Mouse (Mus musculus) urinary bladder, adult 18-20 months (tissue): ENCODE results near the gene Vsig8.

Experiments
- DNase-seq, 2 experiments: peaks; one replicate each; pipeline ENCODE4 v3.0.0; 2022; ENCODE audit warnings: low spot score in 2 of 2, mixed read lengths in 2 of 2

Vsig8 gene

GRCm38 (mm10) chr1:172555638-172556037 is at the start of gene Vsig8:
Gene Vsig8, plus strand, starts transcription at chr1:172555938.
- no peak for DNase-seq

GRCm38 (mm10) chr1:172507001-172507400 is 48.7 kb upstream of the Vsig8 start:
- DNase-seq = no peak

- DNase-seq = no peak
Observed at GRCm38 (mm10) chr1:172507701-172508100, 48.0 kb upstream of the Vsig8 start.

- no peak for DNase-seq
Observed at GRCm38 (mm10) chr1:172508172-172508571, 47.6 kb upstream of the Vsig8 start.

- DNase-seq = no peak
Observed at GRCm38 (mm10) chr1:172509235-172509634, 46.5 kb upstream of the Vsig8 start.

GRCm38 (mm10) chr1:172509983-172510382 is 45.8 kb upstream of the Vsig8 start:
- no peak for DNase-seq

DNA sequence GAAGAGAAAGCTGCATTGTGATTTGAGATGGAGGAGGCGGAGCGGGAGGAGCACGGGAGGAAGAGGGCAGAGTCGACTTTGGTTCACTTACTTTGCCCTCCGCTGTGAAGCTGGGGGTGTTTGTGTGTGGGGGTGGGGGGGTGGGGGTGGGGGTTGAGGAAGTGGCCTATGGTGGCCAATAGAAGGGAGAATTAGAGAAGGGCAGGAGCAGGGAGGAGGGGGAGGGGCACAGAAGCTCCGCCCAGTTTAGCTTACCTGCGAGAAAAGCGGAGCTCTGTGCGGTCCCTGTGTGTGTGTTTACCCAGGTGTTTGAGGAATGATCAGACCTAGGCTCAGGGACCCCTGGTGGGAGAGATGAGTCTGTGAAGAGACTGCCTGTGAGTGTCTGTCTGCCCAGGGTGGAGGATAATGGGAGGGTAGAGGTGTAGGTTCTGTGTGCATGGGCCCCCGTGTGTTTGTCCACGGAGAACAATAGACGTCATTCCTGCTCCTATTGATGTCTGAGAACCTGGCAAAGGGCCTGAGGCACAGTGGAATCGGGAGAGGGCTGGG is 45.2 kb upstream of the Vsig8 start:
- DNase-seq = no peak

- DNase-seq = no peak
Observed at GRCm38 (mm10) chr1:172512962-172513361, 42.8 kb upstream of the Vsig8 start.

DNA sequence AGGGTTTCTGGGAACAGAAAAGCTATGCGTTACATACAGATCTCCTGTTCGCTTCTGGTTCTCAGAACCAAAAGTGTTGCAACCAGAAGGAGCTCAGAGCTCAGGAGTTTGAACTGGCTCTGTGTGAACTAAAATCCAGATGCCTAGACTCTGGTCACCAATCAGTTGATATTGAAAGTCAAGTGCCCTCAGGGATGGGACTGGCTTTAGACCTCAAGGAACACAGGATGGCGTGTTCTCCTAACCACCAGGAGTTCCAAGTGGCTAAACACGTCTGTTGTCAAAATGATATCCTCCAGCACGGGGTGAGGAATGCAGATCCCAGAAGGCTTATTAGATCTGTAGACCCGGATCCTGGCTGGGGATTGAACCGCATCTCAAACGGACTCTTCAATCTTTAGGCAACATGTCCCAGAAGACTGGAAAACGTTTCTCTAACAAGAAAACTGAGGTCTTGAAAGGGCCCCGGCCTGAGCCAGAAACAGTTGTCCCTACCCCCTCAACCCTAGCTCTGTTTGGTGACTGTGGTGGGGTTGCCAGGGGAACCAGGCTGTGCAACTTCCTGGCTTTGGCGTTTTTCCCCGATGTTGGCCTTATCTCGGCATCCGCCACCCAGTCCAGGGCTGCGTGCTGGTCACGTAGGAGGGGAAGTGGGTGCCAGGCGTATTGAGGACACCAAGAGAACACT is 42.1 kb upstream of the Vsig8 start:
- DNase-seq = peak in 1 of 2 experiments; percentile 47

DNA sequence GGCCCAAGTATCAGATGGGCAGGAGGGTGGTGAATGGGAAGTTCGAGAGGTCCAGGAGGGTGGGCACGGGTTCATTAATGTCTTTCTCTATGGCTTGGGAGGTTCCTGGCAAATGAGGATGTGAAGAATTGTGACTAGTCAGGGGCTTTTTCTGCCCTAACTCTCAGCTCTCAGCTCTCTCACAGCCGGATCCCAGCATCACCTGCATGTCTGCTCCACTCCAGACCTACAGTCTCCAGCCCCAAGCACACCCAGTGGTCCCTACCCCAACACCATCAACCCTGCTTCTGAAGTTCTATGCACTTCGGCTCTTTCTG is 41.6 kb upstream of the Vsig8 start:
- no peak for DNase-seq

- no peak for DNase-seq
Observed at GRCm38 (mm10) chr1:172514551-172515268, 41.0 kb upstream of the Vsig8 start.

DNA sequence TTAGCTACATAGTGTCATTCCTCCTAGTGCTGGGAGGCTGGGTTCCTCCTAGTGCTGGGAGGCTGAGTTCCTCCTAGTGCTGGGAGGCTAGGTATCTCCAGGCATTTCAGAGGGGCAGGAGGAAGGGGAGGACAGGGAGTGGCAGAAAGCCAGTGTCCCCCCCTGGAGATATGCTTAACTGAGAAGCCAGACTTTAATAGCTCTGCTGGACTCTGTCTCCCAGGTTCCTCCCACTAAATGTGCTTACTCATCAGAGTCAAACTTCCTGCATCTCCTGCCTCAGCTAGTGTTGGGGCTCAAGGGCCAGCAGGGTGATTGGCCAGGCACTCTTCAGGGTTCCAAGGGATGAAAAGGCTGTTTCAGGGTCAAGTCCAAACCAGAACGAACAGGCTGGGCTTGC is 40.3 kb upstream of the Vsig8 start:
- no peak for DNase-seq

- DNase-seq = no peak
Observed at GRCm38 (mm10) chr1:172518013-172518412, 37.7 kb upstream of the Vsig8 start.

- no peak for DNase-seq
Observed at GRCm38 (mm10) chr1:172519644-172520043, 36.1 kb upstream of the Vsig8 start.

- peak; percentile 63 to 74 for DNase-seq
Observed at GRCm38 (mm10) chr1:172520576-172521440, 34.9 kb upstream of the Vsig8 start, which contains the start of gene Cfap45. Gene Cfap45, plus strand, starts transcription at chr1:172520801.

- no peak for DNase-seq
Observed at GRCm38 (mm10) chr1:172522524-172522923, 33.2 kb upstream of the Vsig8 start.

DNA sequence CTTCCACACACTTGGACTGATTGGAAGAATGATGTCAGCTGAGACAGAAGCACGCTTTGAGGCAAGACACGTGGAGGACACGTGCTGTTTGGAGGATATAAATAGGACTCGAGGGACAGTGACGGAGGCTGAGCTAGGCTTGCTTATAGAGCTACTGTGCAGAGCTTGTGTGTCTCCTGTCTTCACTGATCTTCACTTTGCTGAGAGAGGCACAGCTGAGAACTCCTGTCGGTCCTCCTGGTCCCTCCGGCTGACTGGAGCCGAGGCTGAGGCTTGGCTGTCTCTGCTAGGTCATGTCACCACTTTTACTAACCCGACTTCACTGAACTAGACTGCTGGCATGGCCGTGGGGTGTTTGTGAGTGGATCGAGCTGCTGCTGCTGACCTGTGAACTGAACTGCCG is 32.0 kb upstream of the Vsig8 start:
- no peak for DNase-seq

DNA sequence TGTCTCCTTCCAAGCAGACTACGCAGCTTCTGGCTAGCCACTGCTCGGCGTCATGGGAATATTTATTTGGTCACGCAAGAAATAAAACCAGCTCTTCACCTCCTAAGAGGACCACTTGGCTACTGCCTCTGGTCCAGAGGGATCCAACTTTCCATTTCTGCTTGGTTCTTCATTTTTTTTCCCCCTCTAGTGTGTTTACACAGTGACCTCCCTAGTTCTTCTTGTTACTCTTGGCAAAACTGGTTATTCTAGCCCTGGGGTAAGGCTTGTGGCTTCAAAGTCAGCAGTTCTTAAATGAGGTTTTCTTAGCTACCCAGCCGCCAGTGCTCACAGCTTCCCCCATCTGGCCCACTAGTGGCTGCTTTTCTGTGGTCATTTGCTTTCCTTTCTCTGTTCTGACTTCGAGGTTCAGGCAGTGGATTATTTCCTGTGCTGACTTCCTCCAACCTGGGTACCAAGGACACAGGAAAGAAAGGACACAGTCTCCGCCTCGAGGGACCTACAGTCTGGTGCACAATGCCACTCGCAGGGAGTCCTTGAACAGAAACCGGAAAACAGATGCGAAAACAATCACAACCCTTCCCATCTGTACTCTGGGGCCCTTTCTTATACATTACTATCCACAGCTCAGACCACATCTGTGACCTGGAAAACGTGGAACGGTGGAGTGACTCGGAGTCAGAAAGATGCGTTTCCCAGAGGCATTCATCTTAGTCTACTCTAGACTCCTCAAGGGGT is 30.5 kb upstream of the Vsig8 start:
- DNase-seq = peak in 1 of 2 experiments; percentile 42

DNA sequence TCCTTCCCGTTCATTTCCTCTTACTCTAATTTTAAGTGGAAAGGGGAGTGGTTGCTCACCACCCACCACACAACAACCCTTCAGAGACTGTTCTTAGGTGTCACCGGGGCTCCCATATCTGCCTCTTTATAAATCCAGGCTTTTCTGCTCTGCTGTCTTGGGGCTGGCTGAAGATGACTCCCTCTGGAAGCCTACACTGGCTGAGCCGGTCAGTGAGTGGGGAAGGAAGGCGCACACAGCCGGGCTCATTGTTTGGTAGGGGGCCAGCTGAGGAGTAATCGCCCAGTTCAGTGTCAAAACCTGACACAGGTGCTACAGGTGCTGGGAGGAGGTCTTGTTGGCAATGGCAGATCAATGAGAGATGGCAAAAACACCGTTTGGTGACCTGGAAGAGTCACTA is 29.8 kb upstream of the Vsig8 start:
- no peak for DNase-seq

GRCm38 (mm10) chr1:172526380-172527081 is 29.2 kb upstream of the Vsig8 start:
- DNase-seq = no peak

DNA sequence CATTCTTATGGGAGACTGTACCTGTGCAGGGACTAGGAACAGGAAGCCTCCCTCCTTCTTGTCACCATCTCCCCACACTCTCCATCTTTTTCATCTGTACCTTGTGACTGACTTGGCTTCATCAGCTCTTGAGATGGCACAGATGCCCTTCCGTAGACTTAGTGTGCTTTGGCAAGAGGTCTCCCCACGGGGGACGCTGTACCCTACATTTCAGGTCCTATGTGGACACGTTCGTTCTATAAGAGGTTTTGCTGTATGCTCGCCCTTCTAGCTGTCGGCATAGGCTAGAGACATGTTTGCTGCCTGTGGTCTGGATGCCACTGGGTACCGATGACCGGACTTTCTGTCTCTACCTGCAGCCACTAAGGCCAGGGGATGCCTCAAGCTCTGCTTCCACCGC is 28.3 kb upstream of the Vsig8 start:
- DNase-seq = no peak
